Mouse (Mus musculus) embryonic stem cell, embryonic (primary cell): Measurements from ENCODE around the gene Dpysl5.

ENCODE experiments used
- CTCF ChIA-PET, 4 experiments: fragments of 300-600 bp in 2 of 4; fragments of 350-600 bp in 2 of 4; sonication (Branson Sonifier 250); formaldehyde crosslinking; loops; one replicate each; lab custom pipeline; 2022; ENCODE audit warnings: inconsistent platforms in 2 of 4; lab: Charles Lee
- POLR2A ChIA-PET, 4 experiments: fragments of 300-600 bp in 2 of 4; fragments of 350-600 bp in 2 of 4; sonication (Branson Sonifier 250); formaldehyde crosslinking; loops; one replicate each; lab custom pipeline; 2022; ENCODE audit warnings: antibody characterized with exemption in 4 of 4, inconsistent platforms in 1 of 4; lab: Charles Lee

Dpysl5 gene

DNA sequence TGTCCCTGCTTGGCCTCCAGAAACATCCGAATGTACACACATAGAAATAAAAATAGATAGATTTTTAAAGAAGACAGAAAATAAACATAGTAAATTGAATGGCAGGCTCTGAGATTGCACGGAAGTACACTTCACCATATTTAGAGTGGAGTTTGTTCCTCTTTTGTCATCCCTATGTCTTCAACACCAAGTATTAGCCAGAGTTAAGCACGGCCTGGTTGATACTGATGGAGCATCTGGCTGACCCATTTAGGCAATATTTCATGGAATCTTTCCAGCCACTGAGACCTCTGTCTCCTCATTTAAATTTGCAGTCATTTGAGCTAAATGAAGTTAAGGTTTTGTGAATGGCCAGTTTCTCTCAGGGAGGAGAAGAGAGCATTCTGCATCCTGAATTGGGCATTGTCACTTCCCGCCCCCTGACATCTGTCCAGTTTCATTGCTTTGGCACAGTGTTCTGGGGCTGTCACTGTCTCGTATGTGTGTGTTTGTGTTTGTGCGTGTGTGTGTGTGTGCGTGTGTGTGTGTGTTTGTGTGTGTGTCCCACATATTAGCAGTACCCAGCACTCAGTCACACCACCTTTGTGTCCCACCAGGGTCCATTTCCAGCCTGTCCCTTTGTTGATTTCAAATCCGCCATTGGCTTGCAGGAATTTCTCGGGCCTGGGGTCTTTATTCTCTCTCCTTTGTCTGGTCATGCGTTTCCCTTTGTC, 6.8 kb downstream of the Dpysl5 start:
- POLR2A ChIA-PET: interaction anchor here in 1 of 4 experiments (0.6 to 0.7 kb wide), 2 partner anchors 8 to 163 kb away, joined by 3 to 4 read pairs; no protein-coding TSS in a partner anchor
- CTCF ChIA-PET: interaction anchor here in 1 of 4 experiments (0.7 to 1.4 kb wide), 3 partner anchors 8 to 80 kb away, joined by 3 to 4 read pairs (median 3); no protein-coding TSS in a partner anchor

DNA sequence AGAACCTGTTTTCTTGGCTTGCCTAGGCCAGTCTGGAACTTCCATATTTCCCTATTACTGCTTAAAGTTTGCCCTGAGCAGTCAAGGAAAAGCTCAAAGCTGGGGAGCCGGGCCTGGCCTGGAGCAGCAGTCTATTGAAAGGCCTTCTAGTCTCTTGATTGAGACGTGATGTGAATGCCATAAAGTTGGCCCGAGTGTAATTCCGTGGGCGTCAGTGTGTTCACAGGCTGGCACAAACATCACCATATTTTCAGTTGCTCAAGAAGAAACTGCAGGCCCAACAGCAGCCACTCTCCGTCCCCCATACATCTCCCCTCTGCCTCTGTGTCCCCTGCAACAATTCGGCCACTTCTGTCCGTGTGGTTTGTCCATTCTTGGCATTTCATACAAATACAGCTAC, 10.6 kb downstream of the Dpysl5 start:
- POLR2A ChIA-PET: interaction anchor here in 1 of 4 experiments (2.8 kb wide), 1 partner anchor 10 kb away, joined by 9 read pairs; the partner anchor contains the start of gene Dpysl5
- CTCF ChIA-PET: interaction anchor here in 1 of 4 experiments (1.0 to 1.6 kb wide), 3 partner anchors 9 to 74 kb away, joined by 3 to 5 read pairs (median 3); no protein-coding TSS in a partner anchor

DNA sequence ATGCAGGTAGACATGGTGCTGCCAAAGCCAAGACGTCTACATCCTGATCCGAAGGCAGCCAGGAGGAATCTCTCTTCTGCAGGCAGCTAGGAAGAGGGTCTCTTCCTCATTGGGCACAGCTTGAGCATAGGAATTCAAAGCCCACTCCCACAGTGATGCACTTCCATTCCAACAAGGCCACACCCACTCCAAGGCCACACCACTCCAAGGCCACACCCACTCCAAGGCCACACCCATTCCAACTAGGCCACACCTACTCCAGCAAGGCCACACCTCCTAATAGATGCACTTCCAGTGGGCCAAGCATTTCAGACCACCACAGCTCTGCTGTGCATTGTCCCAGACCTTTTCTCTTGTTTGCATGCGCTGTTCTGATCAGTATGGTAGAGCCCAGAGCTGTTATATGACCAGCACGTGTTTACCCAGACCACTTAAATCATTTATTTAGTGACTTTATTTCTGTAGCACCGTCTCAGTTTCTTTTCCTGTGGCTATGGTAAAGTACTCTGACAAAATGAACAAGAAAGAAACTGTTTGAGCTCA, 14.9 kb downstream of the Dpysl5 start:
- POLR2A ChIA-PET: interaction anchor here (0.6 to 1.8 kb wide), 5 partner anchors 14 to 362 kb away, joined by 3 to 6 read pairs (median 3); partner anchors contain the start of genes Dpysl5 (in 1 of the 4) and Emilin1 (in 1 of the 4)
- CTCF ChIA-PET: interaction anchor here in 3 of 4 experiments (0.6 to 1.4 kb wide), 6 partner anchors 12 to 79 kb away, joined by 3 to 6 read pairs (median 4); no protein-coding TSS in a partner anchor

DNA sequence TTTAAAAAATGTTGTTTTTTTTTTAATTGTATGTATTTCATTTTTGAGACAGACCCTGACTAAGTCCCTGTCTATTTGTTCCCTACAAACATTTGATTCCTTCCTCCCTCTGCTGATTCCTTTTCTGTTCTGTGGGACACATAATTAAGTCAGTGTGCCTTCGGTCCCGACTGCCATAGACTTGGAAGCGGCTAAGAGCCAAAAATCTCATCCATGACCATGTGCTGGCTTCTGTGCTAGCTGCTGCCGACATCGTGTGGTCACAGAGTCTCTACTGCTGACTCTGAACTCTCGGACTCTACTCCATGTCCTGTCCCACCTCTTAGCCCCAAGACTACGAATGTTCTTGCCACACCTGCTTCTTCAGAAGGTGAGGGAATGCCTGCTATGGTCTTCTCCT, 21.1 kb downstream of the Dpysl5 start:
- ChIA-PET CTCF (no interaction called here), POLR2A (no interaction called here)

DNA sequence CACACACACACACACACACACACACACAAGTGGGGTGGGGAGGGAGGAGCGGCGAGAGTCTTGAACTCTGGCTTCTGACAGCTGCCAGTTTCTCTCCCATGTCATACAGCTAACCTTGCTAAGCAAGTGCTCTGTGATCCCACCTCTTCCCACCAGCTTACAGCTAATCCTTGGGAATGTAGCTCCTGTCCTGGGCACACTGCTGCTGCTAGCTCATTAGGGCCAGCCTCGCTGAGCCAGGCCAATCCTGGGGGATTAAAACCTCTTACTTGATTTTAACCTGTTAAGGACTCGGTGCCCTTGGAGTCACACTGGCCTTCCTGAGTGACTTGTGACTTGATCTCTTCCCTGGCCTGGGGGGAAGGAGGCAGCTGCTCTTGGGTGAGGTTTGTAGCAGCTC, 23.3 kb downstream of the Dpysl5 start:
- ChIA-PET CTCF (interaction anchor here in 2 of 4 experiments (0.6 to 0.7 kb wide), 5 partner anchors 16 to 299 kb away, joined by 3 to 5 read pairs (median 3); no protein-coding TSS in a partner anchor), POLR2A (interaction anchor here in 1 of 4 experiments (1.2 to 1.9 kb wide), 2 partner anchors 8 to 10 kb away, joined by 3 to 4 read pairs; no protein-coding TSS in a partner anchor)

DNA sequence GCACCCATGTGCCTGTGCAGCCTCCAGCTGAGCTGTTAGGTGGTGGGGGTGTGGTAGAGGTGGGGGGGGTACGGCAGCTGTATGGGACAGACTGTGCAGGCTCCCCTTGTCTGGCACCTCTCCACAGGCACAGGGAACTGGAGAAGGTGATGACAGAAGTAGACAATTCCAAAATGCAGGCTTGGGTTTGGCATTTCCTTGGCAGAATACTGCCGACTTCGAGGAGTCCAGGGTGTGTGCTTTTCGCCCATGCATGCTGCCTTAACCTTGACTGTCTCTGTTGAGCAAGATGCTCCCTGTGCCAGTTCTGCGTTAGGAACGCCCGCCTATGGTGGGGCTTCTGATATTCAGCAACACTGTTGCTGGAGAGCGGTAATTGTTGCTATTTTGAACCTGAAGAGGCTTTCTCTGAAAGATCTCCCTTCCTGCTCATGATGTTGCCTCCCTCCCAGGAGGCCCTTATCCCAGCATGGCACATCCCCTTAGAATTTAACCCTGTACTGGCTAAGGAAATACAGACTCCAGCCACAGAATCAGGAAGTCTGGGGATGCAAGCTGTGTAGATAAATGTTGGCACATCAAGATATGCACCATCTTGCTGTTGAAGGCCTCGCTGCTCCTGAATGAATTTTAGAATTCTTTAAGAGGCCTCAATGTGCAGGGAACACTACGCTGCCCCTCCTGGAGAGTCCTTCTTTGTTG, 26.9 kb downstream of the Dpysl5 start:
- ChIA-PET CTCF (no interaction called here), POLR2A (interaction anchor here in 1 of 4 experiments (0.9 to 1.2 kb wide), 2 partner anchors 33 to 157 kb away, joined by 3 read pairs; no protein-coding TSS in a partner anchor)

DNA sequence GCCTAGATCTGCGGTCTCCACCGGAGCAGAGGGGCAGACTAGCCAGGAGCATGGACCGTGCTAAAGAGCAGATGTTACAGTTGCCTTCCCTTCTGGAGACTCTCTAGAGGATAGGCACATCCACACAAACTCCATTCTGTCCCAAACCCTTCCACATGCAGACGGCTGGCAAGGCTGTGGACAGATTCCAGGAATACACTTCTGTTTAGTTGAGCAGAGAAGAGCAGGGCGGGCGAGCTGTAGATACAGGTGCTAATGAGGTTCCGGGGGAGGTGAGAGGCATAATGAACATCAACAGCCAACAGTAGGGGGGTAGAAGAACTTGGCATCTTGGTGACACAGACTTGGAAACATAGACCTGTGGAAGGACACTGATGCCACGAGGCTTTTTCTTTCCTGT, 28.2 kb downstream of the Dpysl5 start:
- ChIA-PET POLR2A (interaction anchor here in 1 of 4 experiments (1.4 kb wide), 1 partner anchor 26 kb away, joined by 3 read pairs; no protein-coding TSS in a partner anchor), CTCF (no interaction called here)

DNA sequence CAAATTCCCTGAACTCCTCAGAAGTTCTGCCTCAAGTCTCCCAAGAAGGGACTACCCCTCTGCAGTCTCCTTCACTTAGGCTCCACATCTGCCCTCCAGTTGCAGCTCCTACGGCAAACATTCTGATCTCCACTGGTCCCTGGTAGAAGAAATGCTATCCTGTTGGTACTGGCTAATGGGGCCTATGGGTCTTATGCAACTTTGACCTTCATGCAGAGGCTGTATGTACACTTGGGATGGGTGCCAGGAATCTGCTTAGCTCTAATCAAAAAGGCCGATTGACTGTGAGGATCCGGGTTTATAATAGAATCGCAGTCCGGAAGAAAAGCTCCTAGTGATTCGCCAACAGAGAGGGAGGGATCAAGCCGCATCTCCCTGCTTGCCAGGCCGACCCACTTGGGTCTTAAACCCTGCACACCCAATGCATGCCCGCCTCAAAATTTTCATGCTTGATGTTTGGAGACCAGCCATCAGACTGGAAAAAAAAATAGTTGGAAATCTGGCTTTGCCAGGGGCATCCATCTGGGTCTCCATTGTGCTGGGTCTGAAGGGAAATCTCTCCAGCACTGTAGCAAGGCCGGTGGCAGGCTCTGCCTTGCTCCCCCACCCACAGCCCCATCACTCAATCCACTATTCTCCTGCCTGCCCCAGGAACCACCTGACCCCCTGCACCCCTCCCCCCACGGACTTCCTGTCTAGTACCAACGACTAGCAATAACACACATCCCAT, 38.4 kb downstream of the Dpysl5 start:
- POLR2A ChIA-PET: interaction anchor here in 2 of 4 experiments (0.7 to 0.8 kb wide), 2 partner anchors 23 to 37 kb away, joined by 3 read pairs; no protein-coding TSS in a partner anchor

DNA sequence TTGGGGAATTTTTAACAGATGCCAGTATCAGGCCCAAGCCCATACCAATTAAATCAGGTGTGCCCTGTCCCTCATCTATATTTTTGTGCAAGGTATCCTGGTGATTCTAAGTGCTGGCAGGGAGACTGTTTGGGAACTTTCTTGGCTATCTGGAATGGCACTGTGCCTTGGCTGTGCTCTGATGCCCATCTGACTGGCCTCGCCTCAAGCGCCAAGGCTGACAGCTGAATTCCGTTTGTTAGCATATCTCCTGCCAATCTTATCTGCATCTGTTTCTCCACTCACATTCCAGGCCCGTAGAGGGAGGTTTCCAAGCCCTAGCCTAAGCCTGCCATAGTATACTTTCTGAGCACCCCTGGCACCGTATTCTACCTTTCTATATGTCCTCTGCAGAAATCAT, 39.7 kb downstream of the Dpysl5 start:
- CTCF ChIA-PET: interaction anchor here in 3 of 4 experiments (0.6 kb wide), 4 partner anchors 16 to 375 kb away, joined by 3 read pairs; no protein-coding TSS in a partner anchor
- POLR2A ChIA-PET: no interaction called here

More for the DNA sequence above, 38.4 kb downstream of the Dpysl5 start:
- CTCF ChIA-PET: interaction anchor here in 1 of 4 experiments (0.7 kb wide), 1 partner anchor 131 kb away, joined by 3 read pairs; no protein-coding TSS in a partner anchor

DNA sequence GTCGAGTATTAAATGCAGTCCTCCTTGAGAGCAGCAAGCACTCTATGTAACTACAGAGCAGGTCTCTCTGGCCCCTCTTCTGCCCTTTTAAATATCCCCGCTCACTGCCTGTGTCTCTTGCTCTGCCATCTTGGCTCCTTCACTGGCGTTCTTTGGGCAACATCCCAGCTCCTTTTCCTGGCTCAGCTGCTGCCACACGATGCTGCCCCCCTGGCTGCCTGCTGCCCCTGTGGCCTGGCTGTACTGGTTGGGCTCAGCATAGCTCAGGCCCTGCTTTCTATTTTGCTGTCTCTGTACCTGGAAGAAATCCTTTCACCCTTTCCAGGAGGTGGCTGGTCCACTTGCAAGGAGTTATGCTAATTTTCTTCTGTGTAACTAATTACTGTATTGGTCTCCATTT, 41.8 kb downstream of the Dpysl5 start:
- ChIA-PET CTCF (interaction anchor here in 2 of 4 experiments (0.7 to 1.7 kb wide), 6 partner anchors 11 to 44 kb away, joined by 3 to 7 read pairs (median 4); no protein-coding TSS in a partner anchor), POLR2A (interaction anchor here in 2 of 4 experiments (0.8 to 2.1 kb wide), 6 partner anchors 8 to 41 kb away, joined by 3 to 15 read pairs (median 3); partner anchors contain the start of gene Dpysl5 (in 1 of the 2))

DNA sequence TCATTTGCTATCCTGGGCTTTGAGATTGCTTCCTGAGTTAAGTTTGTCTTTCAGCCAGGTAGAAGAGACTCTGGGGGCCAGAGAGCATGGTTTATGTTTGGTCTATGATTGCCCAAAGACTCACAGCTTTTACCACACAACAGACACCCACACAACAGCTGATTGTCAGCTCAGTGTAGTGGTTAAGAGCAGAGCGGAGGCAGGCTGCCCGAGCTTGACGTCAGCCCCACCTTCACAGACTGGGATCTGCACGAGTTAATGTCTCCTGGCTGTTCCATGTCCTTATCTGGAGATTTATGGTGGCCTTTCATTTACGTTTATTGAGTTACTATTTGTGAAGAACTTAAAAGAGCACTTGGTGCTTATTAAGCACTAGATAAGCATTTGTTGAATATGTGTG, 43.9 kb downstream of the Dpysl5 start:
- POLR2A ChIA-PET: interaction anchor here in 1 of 4 experiments (0.8 to 1.3 kb wide), 4 partner anchors 9 to 35 kb away, joined by 3 to 6 read pairs (median 4); no protein-coding TSS in a partner anchor
- CTCF ChIA-PET: interaction anchor here in 3 of 4 experiments (0.5 to 3.0 kb wide), 3 partner anchors 13 to 45 kb away, joined by 3 to 8 read pairs (median 8); no protein-coding TSS in a partner anchor

DNA sequence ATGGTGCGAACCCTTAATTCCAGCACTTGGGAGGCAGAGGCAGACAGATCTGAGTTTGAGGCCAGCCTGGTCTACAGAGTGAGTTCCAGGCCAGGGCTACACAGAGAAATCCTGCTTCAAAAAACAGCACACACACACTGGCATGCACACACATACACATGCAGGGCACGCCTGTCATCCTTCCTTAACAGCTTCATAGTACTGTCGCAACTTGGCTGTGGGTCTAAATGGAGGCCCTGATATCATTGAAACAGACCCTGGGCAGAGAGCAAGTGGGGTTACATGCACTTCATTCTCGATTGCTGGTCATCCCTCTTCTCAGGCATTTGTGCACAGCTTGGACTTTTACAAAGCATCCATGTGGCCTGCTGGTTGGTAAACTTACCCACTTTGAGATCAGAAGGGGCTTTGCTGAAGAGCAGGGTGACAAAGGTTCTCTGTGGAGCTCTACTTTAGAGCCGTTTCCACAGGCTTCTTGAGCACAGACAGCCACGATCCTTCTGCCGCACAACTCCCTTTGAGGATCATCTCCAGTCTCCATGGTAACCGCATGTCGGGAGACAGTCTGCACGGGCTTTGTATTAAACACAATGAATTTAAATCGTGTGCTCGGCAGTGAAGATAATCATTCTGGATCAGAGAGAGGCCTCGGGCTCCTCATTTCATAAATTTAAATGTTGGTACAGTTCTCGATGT, 51.6 kb downstream of the Dpysl5 start:
- POLR2A ChIA-PET: interaction anchor here in 2 of 4 experiments (0.5 to 1.2 kb wide), 4 partner anchors 10 to 18 kb away, joined by 3 to 4 read pairs (median 4); no protein-coding TSS in a partner anchor
- CTCF ChIA-PET: interaction anchor here (0.7 to 1.3 kb wide), 4 partner anchors 11 to 16 kb away, joined by 3 to 4 read pairs (median 4); no protein-coding TSS in a partner anchor

DNA sequence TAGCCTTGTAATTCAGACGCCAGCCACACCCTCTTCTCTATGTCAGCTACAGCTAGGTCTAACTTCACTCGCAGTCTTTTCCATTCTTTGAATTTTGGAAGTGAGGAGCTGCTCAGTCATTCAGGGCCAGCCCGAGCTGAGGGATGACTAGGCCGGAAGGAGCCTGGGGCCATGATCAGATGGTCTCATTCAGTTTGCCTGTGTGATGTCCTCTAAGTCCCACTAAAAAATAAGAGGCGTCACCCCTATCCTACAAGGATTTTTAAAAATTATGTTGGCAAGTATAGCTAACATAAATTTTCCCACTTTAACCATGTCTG, 52.1 kb downstream of the Dpysl5 start:
- ChIA-PET POLR2A (interaction anchor here in 1 of 4 experiments (1.0 to 1.2 kb wide), 3 partner anchors 11 to 18 kb away, joined by 3 to 4 read pairs (median 3); no protein-coding TSS in a partner anchor), CTCF (interaction anchor here (0.7 to 1.3 kb wide), 5 partner anchors 11 to 17 kb away, joined by 3 to 4 read pairs (median 3); no protein-coding TSS in a partner anchor)

DNA sequence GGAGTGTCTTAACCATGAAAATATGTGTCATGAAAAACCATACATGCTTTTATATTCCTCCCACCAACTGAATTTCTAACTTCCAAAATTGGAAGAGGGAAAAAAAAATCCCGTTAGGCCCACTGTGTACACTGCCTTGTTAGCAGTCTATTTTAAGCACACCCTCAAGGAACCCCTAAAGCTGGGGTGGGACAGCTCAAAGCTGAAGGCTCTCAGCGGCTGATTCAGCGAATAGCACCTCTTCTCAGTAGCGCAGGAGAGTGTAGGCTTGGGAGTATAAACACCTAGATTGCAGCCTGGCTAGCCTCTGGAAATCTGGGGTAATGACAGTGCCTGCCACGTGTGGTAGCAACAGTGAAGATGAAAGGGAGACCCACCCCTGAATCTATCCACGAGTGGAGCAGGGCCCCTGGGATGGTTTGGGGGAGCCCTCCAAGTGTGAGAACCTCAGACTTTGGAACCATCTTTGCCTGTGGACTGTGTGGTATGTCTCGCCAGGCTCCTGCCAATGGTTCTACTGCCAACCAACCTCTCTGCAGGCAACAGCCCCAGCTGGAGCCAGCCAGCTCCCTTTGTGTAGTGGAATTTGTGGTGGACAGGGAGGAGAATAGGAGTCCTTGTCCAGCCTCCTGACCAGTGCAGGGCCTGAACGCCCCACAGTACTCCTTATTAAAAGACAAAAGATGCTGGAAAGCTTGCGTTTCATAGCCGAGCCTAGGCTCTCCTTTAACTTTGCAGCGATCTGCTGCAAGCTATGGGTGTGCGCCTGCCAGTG, 54.4 kb downstream of the Dpysl5 start:
- ChIA-PET POLR2A (interaction anchor here in 2 of 4 experiments (0.7 to 1.1 kb wide), 3 partner anchors 8 to 30 kb away, joined by 3 to 6 read pairs (median 3); no protein-coding TSS in a partner anchor), CTCF (interaction anchor here in 1 of 4 experiments (2.2 kb wide), 1 partner anchor 9 kb away, joined by 7 read pairs; no protein-coding TSS in a partner anchor)

DNA sequence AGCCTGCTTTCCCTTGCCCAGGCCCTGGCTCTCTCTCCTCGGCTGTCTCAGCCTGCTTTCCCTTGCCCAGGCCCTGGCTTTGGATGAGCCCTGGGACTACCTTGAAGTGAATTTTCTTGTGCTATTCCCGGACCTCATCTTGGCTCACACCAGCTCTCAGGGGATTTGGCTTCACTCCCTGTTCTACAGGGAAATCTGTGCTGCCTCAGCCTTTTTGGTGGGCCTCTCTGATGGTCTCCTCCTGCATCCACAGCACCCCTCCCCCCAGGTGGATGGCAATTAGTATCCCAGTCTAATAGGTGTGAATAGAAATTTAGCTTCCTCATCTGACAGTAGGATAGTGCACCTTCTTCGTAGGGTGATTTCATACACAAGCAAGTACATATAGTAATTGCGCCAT, 56.7 kb downstream of the Dpysl5 start:
- CTCF ChIA-PET: interaction anchor here in 1 of 4 experiments (0.9 to 1.1 kb wide), 2 partner anchors 15 to 58 kb away, joined by 3 read pairs; no protein-coding TSS in a partner anchor

More for the DNA sequence above, 56.7 kb downstream of the Dpysl5 start:
- POLR2A ChIA-PET: interaction anchor here in 2 of 4 experiments (0.6 to 0.7 kb wide), 3 partner anchors 46 to 366 kb away, joined by 3 read pairs; partner anchors contain the start of genes Dpysl5 (in 1 of the 2) and Mapre3 (in 1 of the 2)
